Mouse (Mus musculus) layer of hippocampus, postnatal 14 days (tissue): Measurements from ENCODE around the gene Rcbtb2. TPM values are rescaled to one million over a fixed set of nuclear protein-coding genes. Genes with fewer than 3 reads are reported as not detected.

Source experiments
- DNase-seq, 2 experiments: peaks; one replicate each; pipeline ENCODE4 v3.0.0; 2021 to 2022; ENCODE audit warnings: low spot score in 2 of 2, mixed read lengths in 1 of 2
- microRNA-seq, 2 experiments: library from miRNA; unstranded; fragments of <30 nt; microRNA quantifications; one replicate each; pipeline ENCODE4 v1.2.0; 2021
- total RNA-seq, 2 experiments: library from RNA; stranded (reverse); gene quantifications; 2 replicates each; pipeline ENCODE4 v1.2.3; 2021

Gene Rcbtb2
- total RNA-seq, 2 experiments from 2014 or later = 29.2 to 32.2 TPM

- DNase-seq = no peak
These were observed 130.8 kb downstream of the Rcbtb2 start for GRCm38 (mm10) chr14:73253453-73254251.

- no peak for DNase-seq
These were observed 131.6 kb downstream of the Rcbtb2 start for GRCm38 (mm10) chr14:73254412-73254811.

GRCm38 (mm10) chr14:73255426-73255970 lies 132.7 kb downstream of the Rcbtb2 start:
- DNase-seq = no peak

- DNase-seq = no peak
These were observed 134.5 kb downstream of the Rcbtb2 start for GRCm38 (mm10) chr14:73257348-73257747.

Small RNA genes within 50 kb of the gene (microRNA-seq; reads per million reads assigned to microRNA genes)
- 0 reads per million in 2 experiments for gene Mir687

Other genes starting within 250 kb of the Rcbtb2 start
- 1 to 10 TPM; 1.6 TPM for gene Cysltr2, start 73.9 kb upstream of the Rcbtb2 start, total RNA-seq
- 1 to 10 TPM; 2.1 to 2.2 TPM for gene Lpar6, start 114.9 kb downstream of the Rcbtb2 start, total RNA-seq
- gene Rb1, start 202.8 kb downstream of the Rcbtb2 start, total RNA-seq = 10 to 100 TPM; 42.5 to 44.9 TPM